Mouse (Mus musculus): ENCODE data around the gene Etv3.

GRCm38 (mm10) chr3:87525837-87526570, 797 bp downstream of the Etv3 start:
- TF ChIP-seq CEBPB (IDR thresholded peaks at IDR 0.05; ENCODE audit: insufficient read depth, poor library complexity, severe bottlenecking): no peak
- no peak for TF ChIP-seq REST (IDR thresholded peaks at IDR 0.05; ENCODE audit: insufficient read depth, insufficient read length)
- TF ChIP-seq POLR2A (IDR thresholded peaks at IDR 0.05; ENCODE audit: insufficient read length, low read depth): no peak
- TF ChIP-seq E2F4 (IDR thresholded peaks at IDR 0.05; ENCODE audit: insufficient read depth): no peak

All from myocyte (in vitro differentiated cells).